Mouse (Mus musculus) intestine, embryonic 14.5 days (tissue): ENCODE measurements around the gene Ogg1. TPM values are rescaled to one million over a fixed set of nuclear protein-coding genes. Genes with fewer than 3 reads are reported as not detected.

Source experiments
- ATAC-seq: fragments of 200-750 bp; cut with Nextera tagmentation; replicated peaks from 2 replicates; pipeline ENCODE4 v1.8.0; 2017; ENCODE audit warnings: low read depth, moderate number of reproducible peaks, moderate TSS enrichment, moderate library complexity; ENCODE audit not compliant: low FRiP score, low TSS enrichment
- DNase-seq: peaks from one replicate; pipeline ENCODE4 v3.0.0-alpha.2; 2018; ENCODE audit warnings: low spot score
- H3K27ac ChIP-seq: fragments of 300-500 bp; sonication (generic); 2 replicates; pipeline ENCODE4 v1.5.1; 2014; ENCODE audit warnings: low read depth, mild to moderate bottlenecking, control low read depth
- H3K27me3 ChIP-seq: fragments of 300-500 bp; sonication (generic); replicated peaks from 2 replicates; pipeline ENCODE4 v1.6.1; 2014; ENCODE audit warnings: low read length, control low read depth; ENCODE audit not compliant: control insufficient read depth, insufficient read depth
- H3K36me3 ChIP-seq: fragments of 300-500 bp; sonication (generic); 2 replicates; pipeline ENCODE4 v1.6.1; 2014; ENCODE audit warnings: low read length, control low read depth; ENCODE audit not compliant: control insufficient read depth, insufficient read depth
- H3K4me1 ChIP-seq: fragments of 300-500 bp; sonication (generic); replicated peaks from 2 replicates; pipeline ENCODE4 v1.6.1; 2014; ENCODE audit warnings: low read length, control low read depth, mixed read lengths; ENCODE audit not compliant: control insufficient read depth, insufficient read depth
- H3K4me2 ChIP-seq: fragments of 300-500 bp; sonication (generic); 2 replicates; pipeline ENCODE4 v1.6.1; 2014; ENCODE audit warnings: low read length
- H3K4me3 ChIP-seq: fragments of 300-500 bp; sonication (generic); 2 replicates; pipeline ENCODE4 v1.5.1; 2014; ENCODE audit warnings: low read depth, low read length, control low read depth, mixed read lengths
- H3K9ac ChIP-seq: fragments of 300-500 bp; sonication (generic); 2 replicates; pipeline ENCODE4 v1.6.1; 2014; ENCODE audit warnings: mild to moderate bottlenecking, low read length
- H3K9me3 ChIP-seq: fragments of 300-500 bp; sonication (generic); 2 replicates; pipeline ENCODE4 v1.6.1; 2016; ENCODE audit warnings: low read length, control low read depth; ENCODE audit not compliant: control insufficient read depth
- WGBS: fragments of 180-500 bp; shearing (Covaris S2); extraction: QIAGEN DNeasy Blood & Tissue Kit; methylation state at CpG from one replicate; pipeline ENCODE4 v1.1.7; 2014; 5-methylcytosine and 5-hydroxymethylcytosine counted together
- polyA plus RNA-seq: library from polyadenylated mRNA; unstranded; fragments of >200 nt; fragmentation: Nextera tagmentation; extraction: Ambion mirVana; gene quantifications from 2 replicates; pipeline ENCODE4 v1.2.1, GENCODE M21; 2014

The Ogg1 gene
- polyA plus RNA-seq, 1 experiment from 2014 or later, result 12.7 TPM

GRCm38 (mm10) chr6:113384351-113384927 lies 57.7 kb downstream of the Ogg1 start:
- H3K9me3 ChIP-seq, result no peaks in the 10 kb centered on the region
- no peak overlapping the region for H3K4me3 ChIP-seq
- H3K9ac ChIP-seq, result no peak overlapping the region
- no peak for ATAC-seq
- H3K4me1 ChIP-seq, result peaks cover 2% of the 10 kb centered on the region
- no peaks in the 10 kb centered on the region for H3K27me3 ChIP-seq
- peaks cover 92% of the 10 kb centered on the region for H3K36me3 ChIP-seq
- H3K4me2 ChIP-seq, result no peak overlapping the region
- H3K27ac ChIP-seq, result no peak overlapping the region
- DNase-seq, result no peak
- 93% methylated on average over 8 of the region's 8 CpGs for WGBS

Other genes starting within 250 kb of the Ogg1 start
- 90.0 and 91.5 TPM in 2 replicates for gene Setd5, start 249.6 kb upstream of the Ogg1 start, polyA plus RNA-seq
- gene Lhfpl4, start 131.6 kb upstream of the Ogg1 start, polyA plus RNA-seq, result 1.1 and 1.2 TPM in 2 replicates
- gene Mtmr14, start 89.1 kb upstream of the Ogg1 start, polyA plus RNA-seq, result 36.3 and 40.8 TPM in 2 replicates
- 0.05 and 0.12 TPM in 2 replicates for gene Cpne9, start 44.7 kb upstream of the Ogg1 start, polyA plus RNA-seq
- gene Brpf1, start 19.8 kb upstream of the Ogg1 start, polyA plus RNA-seq, result 21.0 and 21.6 TPM in 2 replicates
- gene Camk1, start 17.0 kb downstream of the Ogg1 start, polyA plus RNA-seq, result 94.8 and 101 TPM in 2 replicates
- gene Tada3, start 50.9 kb downstream of the Ogg1 start, polyA plus RNA-seq, result 50.5 and 53.4 TPM in 2 replicates
- 221 and 234 TPM in 2 replicates for gene Arpc4, start 51.1 kb downstream of the Ogg1 start, polyA plus RNA-seq
- 2.5 and 4.0 TPM in 2 replicates for gene Ttll3, start 62.3 kb downstream of the Ogg1 start, polyA plus RNA-seq
- 21.9 and 27.4 TPM in 2 replicates for gene Rpusd3, start 92.4 kb downstream of the Ogg1 start, polyA plus RNA-seq
- gene Cidec, start 108.8 kb downstream of the Ogg1 start, polyA plus RNA-seq, result 2.2 and 3.1 TPM in 2 replicates
- gene Jagn1, start 115.6 kb downstream of the Ogg1 start, polyA plus RNA-seq, result 80.0 and 84.6 TPM in 2 replicates
- gene Il17re, start 131.5 kb downstream of the Ogg1 start, polyA plus RNA-seq, result 8.4 and 9.0 TPM in 2 replicates
- gene Il17rc, start 144.5 kb downstream of the Ogg1 start, polyA plus RNA-seq, result 15.3 and 18.5 TPM in 2 replicates
- gene Creld1, start 156.3 kb downstream of the Ogg1 start, polyA plus RNA-seq, result 20.1 and 20.2 TPM in 2 replicates
- 0.26 and 0.32 TPM in 2 replicates for gene Prrt3, start 175.0 kb downstream of the Ogg1 start, polyA plus RNA-seq
- 84.7 and 89.7 TPM in 2 replicates for gene Emc3, start 204.7 kb downstream of the Ogg1 start, polyA plus RNA-seq
- 13.1 and 13.9 TPM in 2 replicates for gene Fancd2, start 204.7 kb downstream of the Ogg1 start, polyA plus RNA-seq